Mouse (Mus musculus) ZHBTc4 (cell line): ENCODE data around the gene Acr.

Experiments
- DNase-seq: peaks from one replicate; pipeline ENCODE4 v3.0.0-alpha.2; 2011; ENCODE audit warnings: low read depth, low spot score

Gene Acr

DNA sequence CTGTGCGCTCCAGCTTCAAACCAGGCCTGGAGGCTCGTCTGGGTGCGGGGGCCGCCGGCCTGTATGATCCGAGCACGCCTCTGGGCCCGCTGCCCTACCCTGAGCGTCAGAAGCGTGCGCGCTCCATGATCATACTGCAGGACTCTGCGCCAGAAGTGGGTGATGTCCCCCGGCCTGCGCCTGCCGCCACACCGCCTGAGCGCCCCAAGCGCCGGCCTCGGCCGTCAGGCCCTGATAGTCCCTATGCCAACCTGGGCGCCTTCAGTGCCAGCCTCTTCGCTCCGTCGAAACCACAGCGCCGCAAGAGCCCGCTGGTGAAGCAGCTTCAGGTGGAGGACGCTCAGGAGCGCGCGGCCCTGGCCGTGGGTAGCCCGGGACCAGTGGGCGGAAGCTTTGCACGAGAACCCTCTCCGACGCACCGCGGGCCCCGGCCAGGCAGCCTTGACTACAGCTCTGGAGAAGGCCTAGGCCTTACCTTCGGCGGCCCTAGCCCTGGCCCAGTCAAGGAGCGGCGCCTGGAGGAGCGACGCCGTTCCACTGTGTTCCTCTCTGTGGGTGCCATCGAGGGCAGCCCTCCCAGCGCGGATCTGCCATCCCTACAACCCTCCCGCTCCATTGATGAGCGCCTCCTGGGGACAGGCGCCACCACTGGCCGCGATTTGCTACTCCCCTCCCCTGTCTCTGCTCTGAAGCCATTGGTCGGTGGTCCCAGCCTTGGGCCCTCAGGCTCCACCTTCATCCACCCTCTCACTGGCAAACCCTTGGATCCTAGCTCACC lies 20.1 kb upstream of the Acr start:
- DNase-seq, result peak; percentile 91

DNA sequence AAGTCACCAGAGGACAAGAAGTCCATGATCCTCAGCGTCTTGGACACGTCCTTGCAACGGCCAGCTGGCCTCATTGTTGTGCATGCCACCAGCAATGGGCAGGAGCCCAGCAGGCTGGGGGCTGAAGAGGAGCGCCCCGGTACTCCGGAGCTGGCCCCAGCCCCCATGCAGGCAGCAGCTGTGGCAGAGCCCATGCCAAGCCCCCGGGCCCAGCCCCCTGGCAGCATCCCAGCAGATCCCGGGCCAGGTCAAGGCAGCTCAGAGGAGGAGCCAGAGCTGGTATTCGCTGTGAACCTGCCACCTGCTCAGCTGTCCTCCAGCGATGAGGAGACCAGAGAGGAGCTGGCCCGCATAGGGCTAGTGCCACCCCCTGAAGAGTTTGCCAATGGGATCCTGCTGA lies 19.3 kb upstream of the Acr start:
- peak; percentile 26 for DNase-seq

- DNase-seq, result no peak
Observed at GRCm38 (mm10) chr15:89550506-89550905, 17.6 kb upstream of the Acr start.

DNA sequence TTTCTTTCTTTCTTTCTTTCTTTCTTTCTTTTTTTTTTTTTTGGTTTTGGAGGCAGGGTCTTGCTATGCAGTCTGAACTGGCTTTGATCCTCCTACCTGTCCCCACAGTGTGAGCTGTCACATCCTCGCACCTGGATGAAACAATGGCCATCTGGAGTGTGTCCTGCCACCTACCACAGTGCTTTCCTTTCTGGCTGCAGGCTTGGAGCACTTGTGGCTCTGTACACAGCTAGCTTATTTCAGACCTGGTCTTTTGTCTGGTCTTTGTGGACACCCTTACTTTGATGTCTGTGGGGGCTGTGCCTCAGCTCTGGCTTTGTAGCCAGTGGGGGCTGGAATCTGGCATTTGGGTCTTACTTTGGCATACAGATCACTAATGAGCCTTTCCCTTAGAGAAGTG lies 16.4 kb upstream of the Acr start:
- DNase-seq, result no peak

- DNase-seq, result no peak
Observed at GRCm38 (mm10) chr15:89555591-89555990, 12.5 kb upstream of the Acr start.

DNA sequence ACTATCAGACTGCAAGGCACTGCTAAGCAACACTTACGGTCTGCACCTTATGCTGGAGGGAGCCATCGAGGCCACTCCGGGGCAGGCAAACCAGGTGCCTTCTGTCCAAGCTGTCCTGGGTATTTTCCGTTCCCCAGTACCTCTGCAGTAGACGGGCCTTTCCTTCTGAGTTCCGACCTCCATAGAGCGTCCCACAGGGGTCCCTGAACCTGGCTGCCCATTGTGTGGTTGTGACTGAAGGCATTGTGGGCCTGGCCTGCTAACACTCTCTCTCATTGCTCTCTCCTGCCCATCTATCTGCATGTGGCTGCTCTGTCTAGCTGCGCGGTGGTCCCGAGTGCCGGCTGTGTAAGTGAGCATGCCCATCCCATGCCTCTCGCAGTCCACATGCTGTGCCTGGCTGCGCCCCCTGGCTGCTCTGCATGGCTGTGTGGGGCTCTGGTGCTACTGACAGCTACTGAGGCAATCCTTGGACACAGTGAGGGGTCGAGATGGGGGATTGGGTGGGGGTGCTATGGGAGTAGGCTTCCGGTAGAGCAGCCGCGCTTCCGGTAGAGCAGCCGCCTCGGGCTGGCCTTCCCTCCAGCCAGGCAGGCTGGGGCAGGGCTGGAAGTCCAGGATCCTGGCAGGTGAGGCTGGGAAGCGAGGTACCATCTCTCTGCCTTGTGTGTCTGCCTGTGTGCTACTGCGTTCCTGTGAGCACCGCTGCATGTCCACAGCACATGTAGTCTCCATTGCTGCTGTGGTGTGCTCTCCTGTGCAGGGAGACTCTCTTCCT lies 11.5 kb upstream of the Acr start:
- peak; percentile 69 for DNase-seq

DNA sequence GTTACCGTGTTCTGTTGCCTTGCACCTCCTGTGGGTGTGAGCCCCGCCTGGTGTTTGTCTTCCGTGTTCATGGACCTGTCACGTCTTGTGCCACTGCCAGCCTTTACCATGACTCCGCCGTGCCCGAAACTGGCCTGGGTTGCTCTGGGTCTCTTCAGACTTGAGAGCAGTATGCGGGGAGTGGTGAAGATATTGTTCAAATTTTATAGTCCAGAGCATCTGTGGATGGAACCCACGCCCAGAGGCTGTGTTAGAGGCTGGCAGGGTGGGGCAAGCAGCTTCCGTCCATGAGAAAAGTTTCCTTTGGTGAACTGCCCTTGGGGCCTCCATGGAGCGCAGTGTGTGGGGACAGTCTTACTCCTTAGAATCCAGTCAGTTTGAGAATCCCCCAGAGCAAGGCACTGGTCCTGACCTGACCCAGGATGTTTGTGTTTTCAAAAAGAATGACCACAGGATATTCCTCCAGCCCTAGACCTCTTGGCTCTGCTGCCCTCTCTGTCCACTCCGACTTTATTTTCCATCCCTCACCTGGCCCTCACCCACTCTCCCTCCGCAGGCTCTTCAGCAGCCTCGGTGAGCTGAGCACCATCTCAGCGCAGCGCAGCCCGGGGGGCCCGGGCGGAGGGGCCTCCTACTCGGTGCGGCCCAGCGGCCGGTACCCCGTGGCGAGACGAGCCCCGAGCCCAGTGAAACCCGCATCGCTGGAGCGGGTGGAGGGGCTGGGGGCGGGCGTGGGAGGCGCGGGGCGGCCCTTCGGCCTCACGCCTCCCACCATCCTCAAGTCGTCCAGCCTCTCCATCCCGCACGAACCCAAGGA lies 10.7 kb upstream of the Acr start:
- no peak for DNase-seq

DNA sequence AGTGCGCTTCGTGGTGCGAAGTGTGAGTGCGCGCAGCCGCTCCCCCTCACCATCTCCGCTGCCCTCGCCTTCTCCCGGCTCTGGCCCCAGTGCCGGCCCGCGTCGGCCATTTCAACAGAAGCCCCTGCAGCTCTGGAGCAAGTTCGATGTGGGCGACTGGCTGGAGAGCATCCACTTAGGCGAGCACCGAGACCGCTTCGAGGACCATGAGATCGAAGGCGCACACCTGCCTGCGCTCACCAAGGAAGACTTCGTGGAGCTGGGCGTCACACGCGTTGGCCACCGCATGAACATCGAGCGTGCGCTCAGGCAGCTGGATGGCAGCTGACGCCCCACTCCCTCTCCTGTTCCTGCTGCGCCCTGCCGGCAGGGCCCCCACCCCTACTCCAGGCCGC lies 10.1 kb upstream of the Acr start:
- DNase-seq, result peak; percentile 60

GRCm38 (mm10) chr15:89559202-89559731 lies 8.9 kb upstream of the Acr start:
- DNase-seq, result peak; percentile 35

DNA sequence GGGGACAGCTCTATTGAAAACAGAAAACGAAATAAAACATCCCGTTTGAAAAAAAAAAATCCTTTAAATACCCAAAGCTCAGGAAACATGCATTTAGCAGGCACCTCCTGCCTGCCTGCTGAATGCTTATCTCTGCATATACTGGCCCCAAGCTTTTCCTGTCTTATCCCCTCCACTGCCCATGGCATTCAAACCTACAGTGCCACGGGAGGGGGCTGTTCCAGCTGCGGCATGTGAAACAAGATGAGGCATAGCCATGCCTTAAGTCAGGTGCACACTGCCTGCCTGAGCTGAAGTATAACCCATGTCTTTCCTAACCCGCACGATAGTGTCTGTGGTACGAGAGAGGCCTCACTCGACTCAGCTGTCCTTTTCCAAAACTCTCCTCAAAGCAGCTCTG lies 4.0 kb downstream of the Acr start:
- DNase-seq, result no peak

GRCm38 (mm10) chr15:89582494-89582893 lies 14.4 kb downstream of the Acr start:
- no peak for DNase-seq

- no peak for DNase-seq
Observed at GRCm38 (mm10) chr15:89585101-89585500, 17.0 kb downstream of the Acr start.

DNA sequence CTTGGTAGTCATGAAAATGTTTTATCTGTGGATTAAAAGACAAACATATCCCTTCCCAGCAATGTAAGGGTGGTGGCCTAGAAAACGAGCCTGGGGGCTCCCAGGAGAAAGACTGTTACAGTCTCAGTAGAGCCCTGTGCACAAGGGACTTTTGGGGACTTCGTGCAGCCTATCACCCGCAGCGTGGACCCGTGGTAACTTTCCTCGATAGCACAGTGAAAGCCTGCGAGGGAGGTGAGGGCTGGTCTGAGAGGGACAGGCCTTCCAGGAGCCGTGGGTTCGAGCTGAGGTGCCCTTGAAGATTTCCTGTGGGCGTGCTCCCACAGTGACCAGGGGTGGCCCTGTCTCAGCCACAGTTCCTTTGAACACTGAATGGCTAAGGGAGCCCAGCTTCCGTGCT lies 17.5 kb downstream of the Acr start:
- DNase-seq, result no peak

DNA sequence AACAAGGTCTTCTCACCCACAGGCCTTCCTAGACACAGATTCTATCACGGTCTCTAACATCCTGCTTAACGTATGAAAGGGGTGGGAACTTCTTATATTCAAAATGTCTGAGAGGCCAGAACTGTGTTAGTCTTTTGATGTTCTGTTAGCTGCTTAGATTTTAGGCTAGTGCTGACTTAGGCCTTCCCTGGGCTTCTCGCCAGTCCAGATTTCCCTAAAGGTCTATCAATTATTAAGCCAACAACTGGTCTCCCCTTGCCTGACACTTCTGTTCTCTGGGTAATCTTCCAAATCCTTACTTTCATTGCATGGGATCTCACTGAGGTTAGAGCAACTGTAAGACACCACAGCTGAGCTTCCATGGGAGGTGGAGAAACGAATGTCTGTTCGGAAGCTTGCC lies 21.0 kb downstream of the Acr start:
- no peak for DNase-seq

DNA sequence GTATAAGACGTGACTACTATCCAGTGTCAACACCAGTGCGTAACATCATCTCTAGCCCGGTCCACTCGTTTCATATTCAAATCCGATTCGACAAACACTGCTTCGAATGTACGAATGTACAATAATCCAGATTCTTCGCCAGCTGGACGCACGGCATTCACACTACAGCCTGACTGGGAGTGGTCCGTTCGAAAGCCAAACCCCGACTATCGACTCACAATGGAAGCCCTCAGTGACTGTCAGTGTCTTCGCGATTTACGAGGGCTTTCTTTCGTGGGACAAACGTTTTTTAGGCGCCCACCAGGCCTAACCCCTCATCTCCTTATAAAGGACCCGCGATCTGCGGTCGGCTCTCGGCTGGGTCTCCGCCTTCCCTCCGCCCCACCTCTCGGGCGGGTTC lies 23.2 kb downstream of the Acr start:
- no peak for DNase-seq

DNA sequence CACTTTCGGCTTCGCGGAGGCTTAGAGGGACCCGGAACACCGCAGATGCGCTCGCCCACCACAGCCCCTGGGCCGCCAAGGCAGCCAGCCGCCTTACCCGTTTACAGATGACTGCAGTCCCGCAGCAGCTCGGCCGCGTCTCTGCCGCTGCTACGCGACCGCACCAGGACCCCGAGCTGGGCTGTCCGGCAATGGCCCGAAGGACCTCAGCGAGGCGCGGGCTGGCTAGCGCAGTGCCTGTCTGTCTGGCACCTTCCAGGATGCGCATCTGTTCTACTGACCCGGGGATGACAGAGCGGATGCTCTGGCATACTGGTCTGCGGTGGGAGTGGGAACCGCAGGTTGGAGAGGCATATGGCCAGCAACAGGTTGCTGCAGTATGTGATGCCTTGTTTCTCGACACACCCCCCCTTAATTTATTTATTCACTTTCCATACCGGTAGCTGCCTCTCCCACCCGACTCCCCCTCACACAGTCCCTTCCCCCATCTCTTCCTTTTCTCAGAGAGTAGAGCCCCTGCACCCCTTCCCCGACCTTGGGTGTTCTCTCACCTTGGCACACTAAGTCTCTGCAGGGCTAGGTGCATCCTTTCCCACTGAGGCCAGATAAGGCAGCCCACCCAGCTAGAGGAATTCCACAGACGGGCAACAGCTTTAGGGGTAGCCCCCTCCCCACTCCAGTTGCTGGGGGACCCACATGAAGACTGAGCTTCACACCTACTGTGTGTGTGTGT lies 23.8 kb downstream of the Acr start, which contains the start of gene Rabl2:
Gene Rabl2, minus strand, starts transcription at position 201 of the 733 bp plus-strand sequence.
- peak; percentile 95 for DNase-seq

GRCm38 (mm10) chr15:89592548-89592947 lies 24.4 kb downstream of the Acr start:
- DNase-seq, result no peak

- peak; percentile 23 for DNase-seq
Observed at GRCm38 (mm10) chr15:89605822-89606570, 37.9 kb downstream of the Acr start.

DNA sequence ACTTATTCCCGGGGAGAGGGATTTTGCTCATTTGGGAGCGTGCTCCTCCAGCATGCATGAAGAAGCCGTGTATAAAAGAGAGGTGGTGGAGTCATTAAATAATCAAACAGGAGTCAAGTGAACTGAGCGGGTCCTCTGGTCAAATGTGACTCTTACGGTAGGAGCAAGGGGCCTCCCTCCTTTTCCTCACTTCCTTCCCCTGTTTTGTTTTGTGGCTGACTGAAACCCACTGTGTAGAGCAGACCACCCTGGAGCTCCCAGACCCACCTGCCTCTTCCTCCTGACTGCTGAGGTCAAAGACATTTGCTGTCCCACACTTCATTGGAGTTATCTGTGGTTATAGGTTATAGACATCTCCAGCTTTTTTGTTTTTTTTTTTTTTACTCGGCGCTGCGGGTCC lies 39.4 kb downstream of the Acr start:
- no peak for DNase-seq

DNA sequence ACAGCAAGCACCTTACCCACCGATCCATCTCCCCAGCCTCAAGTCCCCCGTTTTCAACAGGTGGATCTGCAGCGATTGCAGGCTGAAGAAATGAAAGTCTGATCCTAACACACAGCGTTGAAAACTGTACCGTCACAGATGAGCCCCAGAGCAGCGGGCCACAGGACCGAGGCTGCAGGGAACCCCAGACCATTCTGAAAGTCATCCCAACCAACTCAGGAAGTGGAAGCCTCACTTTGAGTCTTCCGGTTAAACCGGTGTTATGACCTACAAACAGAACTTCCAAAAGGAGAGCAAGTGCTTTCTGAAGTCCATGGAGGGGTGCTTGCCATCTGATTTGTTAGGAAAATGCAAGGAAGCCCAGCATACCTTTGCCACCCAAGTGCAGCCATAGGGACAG lies 39.8 kb downstream of the Acr start:
- DNase-seq, result no peak
